Comparison of ENCODE assay signal across 11 mouse cellular contexts in the genomic region with DNA sequence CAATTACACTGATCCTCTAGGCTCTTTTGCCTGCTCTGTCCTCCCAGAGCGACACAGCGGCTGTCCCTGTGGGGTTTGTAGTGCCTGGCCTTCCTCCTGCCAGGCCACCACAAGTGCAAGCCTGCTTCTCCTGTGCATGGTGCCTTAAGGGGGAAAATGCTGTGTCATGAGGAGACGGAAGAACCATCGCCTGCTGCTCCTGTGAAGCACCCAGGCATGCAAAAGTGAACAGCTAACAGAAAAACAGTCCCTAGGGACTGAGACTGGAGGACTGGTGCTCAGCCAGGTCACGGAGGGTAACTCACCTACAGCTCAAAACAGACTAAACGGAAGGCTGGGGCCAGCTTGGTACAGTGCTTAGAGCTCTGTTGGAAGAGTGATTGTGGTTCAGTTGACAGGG. TPM values are rescaled to one million over a fixed set of nuclear protein-coding genes. Genes with fewer than 3 reads are reported as not detected.
DNase-seq lines count a peak whose midpoint lies in the region; ATAC-seq and TF ChIP-seq lines count a peak whose summit lies in the region.
"Had no signal": no experiment of that assay in that cellular context is flagged by ENCODE, and none has a peak within 500 bp of the region (broad histone marks: within the 10 kb centered on the region; RNA-seq: fewer than 3 reads in every experiment).

No protein-coding gene starts in this region.

- no peak for TF ChIP-seq POLR2A in bone marrow macrophage, adult 2 months (IDR thresholded peaks at IDR 0.05; ENCODE audit: borderline replicate concordance, low read depth, low read length)

- no peaks in the 10 kb centered on the region for H3K9me3 ChIP-seq in lung, postnatal 0 days (ENCODE audit: low read length)
- no peaks in the 10 kb centered on the region for H3K9me3 ChIP-seq in megakaryocyte, embryonic 14.5 days

- no peak overlapping the region for H3K4me2 ChIP-seq in lung, postnatal 0 days (replicated peaks; ENCODE audit: low read depth, low read length)

- H3K4me1 ChIP-seq in lung, postnatal 0 days (ENCODE audit: insufficient read depth, low read depth, low read length): peaks cover 6% of the 10 kb centered on the region; the same call in 1 of the 2 replicates
- peaks cover 49% of the 10 kb centered on the region for H3K4me1 ChIP-seq in bone marrow macrophage, adult 2 months (ENCODE audit: control insufficient read depth, insufficient read depth, low read length)
- peaks cover 70% of the 10 kb centered on the region for H3K4me1 ChIP-seq in megakaryocyte, embryonic 14.5 days

- no peak overlapping the region for H3K9ac ChIP-seq in lung, postnatal 0 days (replicated peaks; ENCODE audit: low read depth)

- no peak overlapping the region for H3K4me3 ChIP-seq in lung, postnatal 0 days (ENCODE audit: low read depth, low read length)
- no peak overlapping the region for H3K4me3 ChIP-seq in bone marrow macrophage, adult 2 months (ENCODE audit: insufficient read depth, low read length)
- peak overlapping the region; percentile 75 for H3K4me3 ChIP-seq in megakaryocyte, embryonic 14.5 days (replicated peaks)

- DNase-seq in lung, postnatal 0 days (ENCODE audit: low spot score): peak; percentile 3
- DNase-seq in lung, postnatal 10 days: no peak
- peak; percentile 51 for DNase-seq in kidney, postnatal 10 days
- DNase-seq in cerebellum, adult 18-20 months: no peak
- no peak for DNase-seq in right cerebral cortex, postnatal 10 days (ENCODE audit: low spot score in 2 of 2)
- no peak for DNase-seq in testis, postnatal 10 days (ENCODE audit: low spot score)
- DNase-seq: adrenal gland, postnatal 10 days; lung, postnatal 14 days had no signal

- 83% methylated on average over 6 of the region's 6 CpGs for WGBS in lung, postnatal 0 days

- no peak overlapping the region for H3K27ac ChIP-seq in lung, postnatal 0 days (ENCODE audit: low read length)
- peak overlapping the region; percentile 96 for H3K27ac ChIP-seq in bone marrow macrophage, adult 2 months (ENCODE audit: insufficient read depth, low read depth, low read length)

- no peak for TF ChIP-seq CTCF in lung, postnatal 0 days (IDR thresholded peaks at IDR 0.05)
- no peak for TF ChIP-seq CTCF in bone marrow macrophage, adult 2 months (IDR thresholded peaks at IDR 0.05; ENCODE audit: low read depth, low read length)

- no peaks in the 10 kb centered on the region for H3K36me3 ChIP-seq in lung, postnatal 0 days (ENCODE audit: insufficient read depth, low read length)
- no peaks in the 10 kb centered on the region for H3K36me3 ChIP-seq in megakaryocyte, embryonic 14.5 days (replicated peaks; ENCODE audit: low read length)

- ATAC-seq in lung, postnatal 0 days: no peak
- ATAC-seq: forebrain, embryonic 14.5 days had no signal

- TF ChIP-seq EP300 in lung, postnatal 0 days (IDR thresholded peaks at IDR 0.05): no peak

- no peaks in the 10 kb centered on the region for H3K27me3 ChIP-seq in lung, postnatal 0 days (replicated peaks; ENCODE audit: insufficient read depth, low read length)
- H3K27me3 ChIP-seq in megakaryocyte, embryonic 14.5 days (replicated peaks): no peaks in the 10 kb centered on the region

RNA-seq across cellular contexts. Expression of a gene that starts 3.3 kb away (rescaled TPM):
- polyA plus RNA-seq in lung, postnatal 0 days (2015; fragmentation: Nextera tagmentation; extraction: Ambion mirVana): 1.3 and 2.3 TPM in 2 replicates
- 3.3 and 4.9 TPM in 2 replicates for polyA plus RNA-seq in bone marrow macrophage, adult 2 months (2012; ENCODE audit: insufficient read depth, insufficient read length, missing spikeins)
- polyA plus RNA-seq in megakaryocyte, embryonic 14.5 days (2012; ENCODE audit: insufficient read depth, low replicate concordance): 2.5 and 4.5 TPM in 2 replicates

RNA-seq across cellular contexts. Expression of a gene that starts 19.6 kb away (rescaled TPM):
- 4.2 TPM in 2 replicates for polyA plus RNA-seq in lung, postnatal 0 days (2015; fragmentation: Nextera tagmentation; extraction: Ambion mirVana)
- 185 and 197 TPM in 2 replicates for polyA plus RNA-seq in bone marrow macrophage, adult 2 months (2012; ENCODE audit: insufficient read depth, insufficient read length, missing spikeins)
- 19.0 and 34.7 TPM in 2 replicates for polyA plus RNA-seq in megakaryocyte, embryonic 14.5 days (2012; ENCODE audit: insufficient read depth, low replicate concordance)

RNA-seq across cellular contexts. Expression of a gene that starts 24.7 kb away (rescaled TPM):
- polyA plus RNA-seq in lung, postnatal 0 days (2015; fragmentation: Nextera tagmentation; extraction: Ambion mirVana): 32.9 and 34.4 TPM in 2 replicates
- 33.0 and 35.2 TPM in 2 replicates for polyA plus RNA-seq in bone marrow macrophage, adult 2 months (2012; ENCODE audit: insufficient read depth, insufficient read length, missing spikeins)
- polyA plus RNA-seq in megakaryocyte, embryonic 14.5 days (2012; ENCODE audit: insufficient read depth, low replicate concordance): 10.2 and 10.5 TPM in 2 replicates

RNA-seq across cellular contexts. Expression of a gene that starts 26.9 kb away (rescaled TPM):
- polyA plus RNA-seq in lung, postnatal 0 days (2015; fragmentation: Nextera tagmentation; extraction: Ambion mirVana): 117 and 125 TPM in 2 replicates
- polyA plus RNA-seq in bone marrow macrophage, adult 2 months (2012; ENCODE audit: insufficient read depth, insufficient read length, missing spikeins): 106 and 123 TPM in 2 replicates
- polyA plus RNA-seq in megakaryocyte, embryonic 14.5 days (2012; ENCODE audit: insufficient read depth, low replicate concordance): 1,561 and 3,509 TPM in 2 replicates

RNA-seq across cellular contexts. Expression of a gene that starts 37.5 kb away (rescaled TPM):
- polyA plus RNA-seq in lung, postnatal 0 days (2015; fragmentation: Nextera tagmentation; extraction: Ambion mirVana): 95.9 and 104 TPM in 2 replicates
- polyA plus RNA-seq in bone marrow macrophage, adult 2 months (2012; ENCODE audit: insufficient read depth, insufficient read length, missing spikeins): 62.3 and 65.9 TPM in 2 replicates
- 103 and 569 TPM in 2 replicates for polyA plus RNA-seq in megakaryocyte, embryonic 14.5 days (2012; ENCODE audit: insufficient read depth, low replicate concordance)

Comparison
In these comparisons a context has a peak if more than half of its experiments do, and no peak if none do; other contexts are left out.
1. DNase-seq: peak in lung, postnatal 0 days (single experiment) and kidney, postnatal 10 days (single experiment); none in lung, postnatal 10 days (single experiment), cerebellum, adult 18-20 months (0 of 2), right cerebral cortex, postnatal 10 days (0 of 2) and testis, postnatal 10 days (single experiment).